Mouse (Mus musculus) hindbrain, embryonic 16.5 days (tissue): ENCODE measurements at regions not wholly inside any gene's neighbourhood (a gene's known extent, or its start where the extent isn't known, plus 50 kb on each side); places are given as distances from the start of the nearest gene placed in this dataset.
A peak's percentile ranks its signal among the peaks of the same experiment; 100 is the strongest.

Experiments used
- ATAC-seq: fragments of 200-750 bp; cut with Nextera tagmentation; 2 replicates; pipeline ENCODE4 v1.8.0; 2017; ENCODE audit warnings: moderate TSS enrichment, moderate library complexity
- H3K27ac ChIP-seq: fragments of 300-500 bp; sonication (generic); 2 replicates; pipeline ENCODE4 v1.5.1; 2014; ENCODE audit warnings: low read depth, mild to moderate bottlenecking, control low read depth, low read length, moderate library complexity
- H3K27me3 ChIP-seq: fragments of 300-500 bp; sonication (generic); replicated peaks from 2 replicates; pipeline ENCODE4 v1.6.1; 2014; ENCODE audit warnings: low read length; ENCODE audit not compliant: control insufficient read depth, insufficient read depth
- H3K36me3 ChIP-seq: fragments of 300-500 bp; sonication (generic); 2 replicates; pipeline ENCODE4 v1.6.1; 2014; ENCODE audit warnings: mild to moderate bottlenecking, low read length, moderate library complexity, mixed read lengths; ENCODE audit not compliant: control insufficient read depth, insufficient read depth
- H3K4me1 ChIP-seq: fragments of 300-500 bp; sonication (generic); 2 replicates; pipeline ENCODE4 v1.6.1; 2014; ENCODE audit warnings: low read depth, low read length; ENCODE audit not compliant: control insufficient read depth, insufficient read depth
- H3K4me2 ChIP-seq: fragments of 300-500 bp; sonication (generic); 2 replicates; pipeline ENCODE4 v1.6.1; 2014; ENCODE audit warnings: mild to moderate bottlenecking, low read length, control low read depth, moderate library complexity
- H3K4me3 ChIP-seq: fragments of 300-500 bp; sonication (generic); 2 replicates; pipeline ENCODE4 v1.5.1; 2014; ENCODE audit warnings: mild to moderate bottlenecking, low read length, control low read depth, moderate library complexity
- H3K9ac ChIP-seq: fragments of 300-500 bp; sonication (generic); 2 replicates; pipeline ENCODE4 v1.6.1; 2014; ENCODE audit warnings: low read depth, mild to moderate bottlenecking, control low read depth, low read length, moderate library complexity
- H3K9me3 ChIP-seq: fragments of 300-500 bp; sonication (generic); 2 replicates; pipeline ENCODE4 v1.6.1; 2014; ENCODE audit warnings: mild to moderate bottlenecking, low read length, moderate library complexity; ENCODE audit not compliant: control insufficient read depth
- WGBS: fragments of 180-500 bp; shearing (Covaris S2); extraction: QIAGEN DNeasy Blood & Tissue Kit; methylation state at CpG from one replicate; pipeline ENCODE4 v1.1.7; 2014; 5-methylcytosine and 5-hydroxymethylcytosine counted together

- Histone ChIP-seq H3K27me3 (no peaks in the 10 kb centered on the region), H3K4me2 (no peak overlapping the region), H3K9ac (no peak overlapping the region), H3K27ac (no peak overlapping the region), H3K4me1 (no peaks in the 10 kb centered on the region), H3K36me3 (no peaks in the 10 kb centered on the region), H3K4me3 (no peak overlapping the region), H3K9me3 (no peaks in the 10 kb centered on the region)
- 81% methylated on average over 7 of the region's 7 CpGs for WGBS
- no peak for ATAC-seq
Measured at GRCm38 (mm10) chr7:115000796-115001524, 257.5 kb downstream of the Insc start.

- no peaks in the 10 kb centered on the region for H3K4me1 ChIP-seq
- H3K4me3 ChIP-seq: no peak overlapping the region
- H3K9me3 ChIP-seq: no peaks in the 10 kb centered on the region
- H3K9ac ChIP-seq: no peak overlapping the region
- no peaks in the 10 kb centered on the region for H3K36me3 ChIP-seq
- no peak for ATAC-seq
- no peak overlapping the region for H3K4me2 ChIP-seq
- H3K27me3 ChIP-seq: no peaks in the 10 kb centered on the region
- 85% methylated on average over 11 of the region's 11 CpGs for WGBS
- no peak overlapping the region for H3K27ac ChIP-seq
Measured at GRCm38 (mm10) chr7:115014253-115014998, 270.9 kb downstream of the Insc start.

DNA sequence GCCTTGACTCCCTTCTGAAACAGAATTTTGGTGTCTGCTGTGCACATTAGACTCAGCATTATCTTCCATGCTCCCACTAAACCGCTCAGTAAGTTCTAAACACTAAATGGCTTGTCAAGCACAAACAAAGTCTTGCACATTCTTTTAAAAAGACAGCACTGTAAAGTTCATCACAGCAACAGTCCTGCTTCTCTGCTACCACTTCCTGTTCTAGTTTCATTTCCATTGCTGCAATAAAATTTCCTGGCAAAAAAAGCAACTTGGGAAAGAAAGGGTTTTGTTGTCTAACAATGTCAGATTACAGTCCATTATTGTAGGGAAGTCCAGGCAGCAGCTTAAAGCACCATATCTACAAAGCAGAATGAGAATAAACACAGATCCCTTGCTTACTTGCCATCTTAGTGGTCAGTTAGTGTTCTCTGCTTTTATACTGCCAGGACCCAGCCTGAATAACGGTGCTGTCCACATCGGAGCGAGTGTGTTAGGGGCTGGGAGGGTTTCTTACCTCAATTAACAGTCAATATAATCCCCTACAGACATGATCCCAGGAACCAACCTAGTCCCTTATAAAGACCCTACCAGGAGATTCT lies 276.0 kb downstream of the Insc start:
- no peaks in the 10 kb centered on the region for H3K4me1 ChIP-seq
- no peak overlapping the region for H3K4me2 ChIP-seq
- no peaks in the 10 kb centered on the region for H3K9me3 ChIP-seq
- H3K9ac ChIP-seq: no peak overlapping the region
- ATAC-seq: no peak
- H3K27ac ChIP-seq: no peak overlapping the region
- H3K4me3 ChIP-seq: no peak overlapping the region
- H3K36me3 ChIP-seq: no peaks in the 10 kb centered on the region
- 83% methylated on average over 4 of the region's 4 CpGs for WGBS
- no peaks in the 10 kb centered on the region for H3K27me3 ChIP-seq

DNA sequence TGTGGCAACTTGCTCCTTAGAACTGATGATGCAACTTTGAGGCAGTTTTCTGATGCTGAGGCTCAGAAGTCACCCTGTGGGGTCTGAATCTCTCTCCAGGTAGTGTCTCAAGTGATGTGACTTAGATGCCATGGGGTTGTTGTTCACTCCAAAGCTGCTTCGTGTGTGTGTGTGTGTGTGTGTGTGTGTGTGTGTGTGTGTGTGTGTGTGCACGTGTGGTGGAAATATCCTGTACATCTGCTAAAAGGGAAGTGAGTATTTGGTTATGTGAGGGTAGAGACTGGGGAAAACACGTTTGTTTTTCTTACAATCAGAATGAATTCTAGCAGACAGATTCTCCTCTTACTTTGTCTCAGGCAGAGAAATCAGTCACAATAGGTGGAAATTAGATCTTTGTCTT lies 276.5 kb downstream of the Insc start:
- 75% methylated on average over 3 of the region's 3 CpGs for WGBS
- Histone ChIP-seq H3K27me3 (no peaks in the 10 kb centered on the region), H3K27ac (no peak overlapping the region), H3K4me1 (no peaks in the 10 kb centered on the region), H3K9ac (no peak overlapping the region), H3K4me2 (no peak overlapping the region), H3K4me3 (no peak overlapping the region), H3K9me3 (no peaks in the 10 kb centered on the region), H3K36me3 (no peaks in the 10 kb centered on the region)
- no peak for ATAC-seq

DNA sequence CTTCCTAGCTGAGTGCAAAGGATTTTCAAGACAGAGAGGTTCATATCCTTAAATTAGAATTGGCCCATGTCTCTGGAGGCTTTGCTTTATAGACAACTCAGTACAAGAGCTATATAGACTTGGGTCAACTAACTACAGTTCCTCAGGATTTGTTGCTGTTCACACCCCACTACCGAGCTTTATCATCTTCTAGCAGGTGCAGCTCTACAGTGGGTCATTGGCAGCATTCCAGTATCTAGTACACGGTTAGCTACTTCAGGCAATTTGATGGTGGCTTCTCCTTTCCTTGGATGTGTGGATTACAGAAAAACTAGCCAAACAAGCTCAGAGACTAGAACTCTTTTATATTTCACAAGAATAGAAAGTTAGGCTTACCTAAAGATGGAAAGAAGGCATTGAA lies 282.3 kb downstream of the Insc start:
- WGBS: 67% methylated on average over 2 of the region's 2 CpGs
- no peak overlapping the region for H3K27ac ChIP-seq
- ATAC-seq: no peak
- H3K36me3 ChIP-seq: no peaks in the 10 kb centered on the region
- H3K4me2 ChIP-seq: no peak overlapping the region
- no peak overlapping the region for H3K4me3 ChIP-seq
- no peaks in the 10 kb centered on the region for H3K27me3 ChIP-seq
- H3K4me1 ChIP-seq: no peaks in the 10 kb centered on the region
- no peaks in the 10 kb centered on the region for H3K9me3 ChIP-seq
- no peak overlapping the region for H3K9ac ChIP-seq

GRCm38 (mm10) chr7:115027685-115028084 lies 284.2 kb downstream of the Insc start:
- no peak overlapping the region for H3K4me2 ChIP-seq
- 93% methylated on average over 1 of the region's 1 CpGs for WGBS
- H3K4me3 ChIP-seq: no peak overlapping the region
- no peaks in the 10 kb centered on the region for H3K36me3 ChIP-seq
- no peaks in the 10 kb centered on the region for H3K9me3 ChIP-seq
- no peak overlapping the region for H3K9ac ChIP-seq
- no peaks in the 10 kb centered on the region for H3K27me3 ChIP-seq
- no peak overlapping the region for H3K27ac ChIP-seq
- H3K4me1 ChIP-seq: no peaks in the 10 kb centered on the region
- ATAC-seq: no peak

GRCm38 (mm10) chr7:115033987-115034386 lies 290.5 kb downstream of the Insc start:
- no peak overlapping the region for H3K4me2 ChIP-seq
- 71% methylated on average over 4 of the region's 4 CpGs for WGBS
- no peak overlapping the region for H3K27ac ChIP-seq
- H3K9me3 ChIP-seq: no peaks in the 10 kb centered on the region
- H3K4me1 ChIP-seq: no peaks in the 10 kb centered on the region
- H3K9ac ChIP-seq: no peak overlapping the region
- H3K36me3 ChIP-seq: no peaks in the 10 kb centered on the region
- H3K27me3 ChIP-seq: no peaks in the 10 kb centered on the region
- no peak for ATAC-seq
- no peak overlapping the region for H3K4me3 ChIP-seq

GRCm38 (mm10) chr7:115055527-115055926 lies 312.0 kb downstream of the Insc start:
- Histone ChIP-seq H3K4me1 (peaks cover 2% of the 10 kb centered on the region), H3K4me2 (no peak overlapping the region), H3K36me3 (no peaks in the 10 kb centered on the region), H3K27ac (no peak overlapping the region), H3K27me3 (peaks cover 11% of the 10 kb centered on the region), H3K9ac (no peak overlapping the region), H3K4me3 (no peak overlapping the region), H3K9me3 (no peaks in the 10 kb centered on the region)
- no peak for ATAC-seq

DNA sequence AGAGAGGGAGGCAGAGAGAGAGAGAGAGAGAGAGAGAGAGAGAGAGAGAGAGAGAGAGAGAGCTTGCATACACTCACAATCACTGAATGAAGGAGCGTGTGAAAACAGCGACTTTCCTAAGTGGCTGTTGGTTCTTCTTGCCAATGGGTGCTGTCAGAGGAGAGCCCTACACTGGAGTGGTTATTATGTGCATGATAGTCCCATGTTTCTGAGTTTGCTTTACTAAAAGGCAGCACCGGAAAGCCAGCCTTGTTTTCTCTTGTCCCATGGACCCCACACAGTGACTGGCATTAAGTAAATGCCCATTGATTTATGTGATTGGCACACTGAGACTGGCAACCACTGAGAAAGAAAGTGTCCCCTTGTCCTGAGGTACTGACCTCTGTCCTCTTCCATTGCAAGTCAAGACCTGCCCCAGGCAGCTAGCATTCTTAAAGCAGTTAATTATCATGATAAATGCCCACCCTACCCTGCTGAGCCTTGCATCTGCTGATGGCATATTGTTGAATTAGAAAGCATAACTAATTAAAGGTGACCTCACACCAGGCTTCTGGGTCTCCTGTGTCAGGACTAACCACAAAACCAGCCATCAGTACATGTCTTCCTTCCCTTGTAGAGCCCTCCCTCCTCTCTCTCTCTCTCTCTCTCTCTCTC lies 313.6 kb downstream of the Insc start:
- Histone ChIP-seq H3K36me3 (no peaks in the 10 kb centered on the region), H3K9ac (no peak overlapping the region), H3K27me3 (peaks cover 14% of the 10 kb centered on the region), H3K9me3 (no peaks in the 10 kb centered on the region), H3K27ac (no peak overlapping the region), H3K4me1 (peaks cover 2% of the 10 kb centered on the region), H3K4me3 (no peak overlapping the region), H3K4me2 (no peak overlapping the region)
- 16% methylated on average over 3 of the region's 3 CpGs for WGBS
- ATAC-seq: peak; percentile 88
